Mouse (Mus musculus): ENCODE results near the gene Krtap4-1. TPM values are rescaled to one million over a fixed set of nuclear protein-coding genes. Genes with fewer than 3 reads are reported as not detected.

Gene Krtap4-1
- polyA plus RNA-seq, 1 experiment from 2014 or later = not detected

DNA sequence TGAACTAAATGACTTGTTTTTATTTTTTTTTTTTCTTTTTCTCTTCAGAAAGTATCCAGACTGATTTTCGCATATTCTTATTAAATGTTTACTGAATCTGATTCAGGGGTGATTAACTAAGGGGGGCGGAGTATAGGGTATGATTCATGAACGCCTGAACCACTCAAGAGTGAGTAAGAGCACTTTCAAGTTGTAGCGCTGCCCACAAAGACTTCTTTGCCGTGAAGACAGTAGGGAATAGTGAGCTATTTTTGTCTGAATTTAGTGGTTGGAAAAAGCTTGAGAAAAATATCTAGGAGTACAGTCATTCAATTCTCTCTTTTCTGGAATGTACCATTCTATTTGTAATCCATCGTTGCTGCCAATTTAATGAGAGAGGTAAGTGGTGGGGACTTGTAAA, 46.5 kb downstream of the Krtap4-1 start:
- 74% methylated on average over 6 of the region's 6 CpGs for WGBS
- no peak overlapping the region for H3K9ac ChIP-seq (ENCODE audit: low read length)
- ATAC-seq (ENCODE audit: insufficient number of reproducible peaks, insufficient read depth, low FRiP score, low read depth) = no peak

GRCm38 (mm10) chr11:99581051-99581450, 47.0 kb downstream of the Krtap4-1 start:
- no peak for ATAC-seq (ENCODE audit: insufficient number of reproducible peaks, insufficient read depth, low FRiP score, low read depth)
- H3K27ac ChIP-seq (replicated peaks in 1 of 2; ENCODE audit: control insufficient read depth in 1 of 2, insufficient read depth in 1 of 2, low read depth in 2 of 2, low read length in 2 of 2) = no peak overlapping the region
- H3K36me3 ChIP-seq (ENCODE audit: control insufficient read depth, insufficient read depth, low read length) = no peaks in the 10 kb centered on the region
- 87% methylated on average over 5 of the region's 5 CpGs for WGBS
- H3K9me3 ChIP-seq (ENCODE audit: control insufficient read depth, low read length) = no peaks in the 10 kb centered on the region
- no peaks in the 10 kb centered on the region for H3K27me3 ChIP-seq (ENCODE audit: control insufficient read depth, insufficient read depth, low read length)
- H3K9ac ChIP-seq (ENCODE audit: low read length) = no peak overlapping the region
- no peak overlapping the region for H3K4me3 ChIP-seq (ENCODE audit: control insufficient read depth in 1 of 2, insufficient read depth in 1 of 2, low read depth in 1 of 2, low read length in 2 of 2)
- H3K4me1 ChIP-seq (ENCODE audit: control insufficient read depth in 2 of 2, insufficient read depth in 2 of 2, low read length in 2 of 2) = no peaks in the 10 kb centered on the region
- H3K4me2 ChIP-seq (ENCODE audit: low read length) = no peak overlapping the region

More for the DNA sequence above, 46.5 kb downstream of the Krtap4-1 start:
- H3K4me1 ChIP-seq (ENCODE audit: control insufficient read depth in 2 of 2, insufficient read depth in 2 of 2, low read length in 2 of 2) = no peaks in the 10 kb centered on the region
- H3K36me3 ChIP-seq (ENCODE audit: control insufficient read depth, insufficient read depth, low read length) = no peaks in the 10 kb centered on the region
- H3K27ac ChIP-seq (replicated peaks in 1 of 2; ENCODE audit: control insufficient read depth in 1 of 2, insufficient read depth in 1 of 2, low read depth in 2 of 2, low read length in 2 of 2) = no peak overlapping the region
- H3K4me3 ChIP-seq (ENCODE audit: control insufficient read depth in 1 of 2, insufficient read depth in 1 of 2, low read depth in 1 of 2, low read length in 2 of 2) = no peak overlapping the region
- H3K27me3 ChIP-seq (ENCODE audit: control insufficient read depth, insufficient read depth, low read length) = no peaks in the 10 kb centered on the region
- H3K4me2 ChIP-seq (ENCODE audit: low read length) = no peak overlapping the region
- no peaks in the 10 kb centered on the region for H3K9me3 ChIP-seq (ENCODE audit: control insufficient read depth, low read length)

DNA sequence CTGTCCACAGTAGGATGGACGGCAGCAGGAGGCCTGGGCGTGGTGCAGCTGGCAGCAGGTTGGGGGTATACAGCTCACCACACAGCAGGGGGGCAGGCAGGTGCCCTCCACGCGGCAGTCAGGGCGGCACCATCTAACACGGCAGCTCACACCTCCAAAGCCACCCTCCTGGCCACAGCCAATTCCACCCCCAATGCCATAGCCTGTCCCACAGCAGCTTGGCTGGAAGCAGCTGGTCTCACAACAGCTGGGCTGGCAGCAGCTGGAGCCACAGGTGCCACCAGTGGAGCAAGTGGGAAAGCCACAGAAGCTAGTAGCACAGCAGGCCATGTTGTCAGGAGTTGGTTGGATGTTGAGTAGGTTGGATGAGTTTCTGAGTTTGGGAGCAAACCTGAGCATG, 47.4 kb downstream of the Krtap4-1 start, which contains the start of gene Krtap1-5:
Krtap1-5 (minus strand) TSS at position 381 of the 400 bp plus-strand sequence.
- no peak for ATAC-seq (ENCODE audit: insufficient number of reproducible peaks, insufficient read depth, low FRiP score, low read depth)

More for the DNA sequence above, 47.4 kb downstream of the Krtap4-1 start, which contains the start of gene Krtap1-5:
- H3K36me3 ChIP-seq (ENCODE audit: control insufficient read depth, insufficient read depth, low read length) = no peaks in the 10 kb centered on the region
- no peak within 1 kb of the TSS for H3K4me3 ChIP-seq (ENCODE audit: control insufficient read depth in 1 of 2, insufficient read depth in 1 of 2, low read depth in 1 of 2, low read length in 2 of 2)
- no peaks in the 10 kb centered on the region for H3K27me3 ChIP-seq (ENCODE audit: control insufficient read depth, insufficient read depth, low read length)
- no peak within 1 kb of the TSS for H3K4me2 ChIP-seq (ENCODE audit: low read length)
- no peak within 1 kb of the TSS for H3K27ac ChIP-seq (replicated peaks in 1 of 2; ENCODE audit: control insufficient read depth in 1 of 2, insufficient read depth in 1 of 2, low read depth in 2 of 2, low read length in 2 of 2)
- WGBS = 74% methylated on average over 6 of the region's 6 CpGs
- H3K9me3 ChIP-seq (ENCODE audit: control insufficient read depth, low read length) = no peaks in the 10 kb centered on the region
- H3K9ac ChIP-seq (ENCODE audit: low read length) = no peak within 1 kb of the TSS
- H3K4me1 ChIP-seq (ENCODE audit: control insufficient read depth in 2 of 2, insufficient read depth in 2 of 2, low read length in 2 of 2) = no peaks in the 10 kb centered on the region

Other genes starting within 250 kb of the Krtap4-1 start
- gene Krt10, start 238.9 kb downstream of the Krtap4-1 start, polyA plus RNA-seq (2014; fragmentation: Nextera tagmentation; extraction: Ambion mirVana) = 15.7 and 18.4 TPM in 2 replicates
- gene Krt12, start 206.0 kb downstream of the Krtap4-1 start, polyA plus RNA-seq (2014; fragmentation: Nextera tagmentation; extraction: Ambion mirVana) = not detected in 2 replicates
- gene Krt20, start 190.1 kb downstream of the Krtap4-1 start, polyA plus RNA-seq (2014; fragmentation: Nextera tagmentation; extraction: Ambion mirVana) = 0.67 and 0.70 TPM in 2 replicates
- gene Krt23, start 135.1 kb downstream of the Krtap4-1 start, polyA plus RNA-seq (2014; fragmentation: Nextera tagmentation; extraction: Ambion mirVana) = 0.38 TPM in 1 of 2 replicates, not detected in the other
- gene Krt39, start 106.9 kb downstream of the Krtap4-1 start, polyA plus RNA-seq (2014; fragmentation: Nextera tagmentation; extraction: Ambion mirVana) = not detected in 2 replicates
- not detected in 2 replicates for gene Krt40, start 85.1 kb downstream of the Krtap4-1 start, polyA plus RNA-seq (2014; fragmentation: Nextera tagmentation; extraction: Ambion mirVana)
- gene Krtap3-3, start 77.4 kb downstream of the Krtap4-1 start, polyA plus RNA-seq (2014; fragmentation: Nextera tagmentation; extraction: Ambion mirVana) = not detected in 2 replicates
- not detected in 2 replicates for gene Krtap3-2, start 71.4 kb downstream of the Krtap4-1 start, polyA plus RNA-seq (2014; fragmentation: Nextera tagmentation; extraction: Ambion mirVana)
- not detected in 2 replicates for gene Gm11939, start 68.8 kb downstream of the Krtap4-1 start, polyA plus RNA-seq (2014; fragmentation: Nextera tagmentation; extraction: Ambion mirVana)
- not detected in 2 replicates for gene Krtap3-1, start 61.6 kb downstream of the Krtap4-1 start, polyA plus RNA-seq (2014; fragmentation: Nextera tagmentation; extraction: Ambion mirVana)
- gene Krtap1-5, start 47.2 kb downstream of the Krtap4-1 start, polyA plus RNA-seq (2014; fragmentation: Nextera tagmentation; extraction: Ambion mirVana) = not detected in 2 replicates
- gene Krtap1-4, start 44.6 kb downstream of the Krtap4-1 start, polyA plus RNA-seq (2014; fragmentation: Nextera tagmentation; extraction: Ambion mirVana) = not detected in 2 replicates
- gene Krtap1-3, start 36.9 kb downstream of the Krtap4-1 start, polyA plus RNA-seq (2014; fragmentation: Nextera tagmentation; extraction: Ambion mirVana) = not detected in 2 replicates
- not detected in 2 replicates for gene Krtap9-3, start 30.1 kb downstream of the Krtap4-1 start, polyA plus RNA-seq (2014; fragmentation: Nextera tagmentation; extraction: Ambion mirVana)
- gene Gm11938, start 24.9 kb downstream of the Krtap4-1 start, polyA plus RNA-seq (2014; fragmentation: Nextera tagmentation; extraction: Ambion mirVana) = not detected in 2 replicates
- gene Gm11937, start 18.0 kb downstream of the Krtap4-1 start, polyA plus RNA-seq (2014; fragmentation: Nextera tagmentation; extraction: Ambion mirVana) = not detected in 2 replicates
- not detected in 2 replicates for gene Krtap2-4, start 13.4 kb downstream of the Krtap4-1 start, polyA plus RNA-seq (2014; fragmentation: Nextera tagmentation; extraction: Ambion mirVana)
- not detected in 2 replicates for gene Gm11562, start 7.8 kb downstream of the Krtap4-1 start, polyA plus RNA-seq (2014; fragmentation: Nextera tagmentation; extraction: Ambion mirVana)
- not detected in 2 replicates for gene Krtap4-2, start 6.8 kb upstream of the Krtap4-1 start, polyA plus RNA-seq (2014; fragmentation: Nextera tagmentation; extraction: Ambion mirVana)
- gene Krtap4-7, start 15.9 kb upstream of the Krtap4-1 start, polyA plus RNA-seq (2014; fragmentation: Nextera tagmentation; extraction: Ambion mirVana) = not detected in 2 replicates
- not detected in 2 replicates for gene Gm11555, start 22.0 kb upstream of the Krtap4-1 start, polyA plus RNA-seq (2014; fragmentation: Nextera tagmentation; extraction: Ambion mirVana)
- not detected in 2 replicates for gene Gm11563, start 30.7 kb upstream of the Krtap4-1 start, polyA plus RNA-seq (2014; fragmentation: Nextera tagmentation; extraction: Ambion mirVana)
- gene Krtap4-6, start 37.7 kb upstream of the Krtap4-1 start, polyA plus RNA-seq (2014; fragmentation: Nextera tagmentation; extraction: Ambion mirVana) = not detected in 2 replicates
- not detected in 2 replicates for gene Gm14190, start 62.5 kb upstream of the Krtap4-1 start, polyA plus RNA-seq (2014; fragmentation: Nextera tagmentation; extraction: Ambion mirVana)
- gene Gm14180, start 106.1 kb upstream of the Krtap4-1 start, polyA plus RNA-seq (2014; fragmentation: Nextera tagmentation; extraction: Ambion mirVana) = not detected in 2 replicates
- gene Gm11595, start 144.7 kb upstream of the Krtap4-1 start, polyA plus RNA-seq (2014; fragmentation: Nextera tagmentation; extraction: Ambion mirVana) = not detected in 2 replicates
- gene Krtap4-8, start 152.5 kb upstream of the Krtap4-1 start, polyA plus RNA-seq (2014; fragmentation: Nextera tagmentation; extraction: Ambion mirVana) = not detected in 2 replicates
- gene Krtap4-9, start 157.0 kb upstream of the Krtap4-1 start, polyA plus RNA-seq (2014; fragmentation: Nextera tagmentation; extraction: Ambion mirVana) = not detected in 2 replicates
- not detected in 2 replicates for gene Gm11596, start 165.2 kb upstream of the Krtap4-1 start, polyA plus RNA-seq (2014; fragmentation: Nextera tagmentation; extraction: Ambion mirVana)
- gene Gm11569, start 170.7 kb upstream of the Krtap4-1 start, polyA plus RNA-seq (2014; fragmentation: Nextera tagmentation; extraction: Ambion mirVana) = not detected in 2 replicates
- gene Gm11554, start 176.2 kb upstream of the Krtap4-1 start, polyA plus RNA-seq (2014; fragmentation: Nextera tagmentation; extraction: Ambion mirVana) = not detected in 2 replicates
- not detected in 2 replicates for gene Krtap4-13, start 181.7 kb upstream of the Krtap4-1 start, polyA plus RNA-seq (2014; fragmentation: Nextera tagmentation; extraction: Ambion mirVana)
- not detected in 2 replicates for gene Gm11564, start 187.4 kb upstream of the Krtap4-1 start, polyA plus RNA-seq (2014; fragmentation: Nextera tagmentation; extraction: Ambion mirVana)
- not detected in 2 replicates for gene 2300003K06Rik, start 209.8 kb upstream of the Krtap4-1 start, polyA plus RNA-seq (2014; fragmentation: Nextera tagmentation; extraction: Ambion mirVana)
- not detected in 2 replicates for gene Krtap4-16, start 223.4 kb upstream of the Krtap4-1 start, polyA plus RNA-seq (2014; fragmentation: Nextera tagmentation; extraction: Ambion mirVana)
- not detected in 2 replicates for gene Gm11568, start 229.7 kb upstream of the Krtap4-1 start, polyA plus RNA-seq (2014; fragmentation: Nextera tagmentation; extraction: Ambion mirVana)
- not detected in 2 replicates for gene Gm11559, start 236.2 kb upstream of the Krtap4-1 start, polyA plus RNA-seq (2014; fragmentation: Nextera tagmentation; extraction: Ambion mirVana)
- gene Krtap9-1, start 245.2 kb upstream of the Krtap4-1 start, polyA plus RNA-seq (2014; fragmentation: Nextera tagmentation; extraction: Ambion mirVana) = not detected in 2 replicates